Mouse (Mus musculus): Measurements from ENCODE around the gene Chil1. TPM values are rescaled to one million over a fixed set of nuclear protein-coding genes. Genes with fewer than 3 reads are reported as not detected.

Gene Chil1
- total and polyA plus RNA-seq, 2 experiments from 2014 or later: 4.1 to 6.2 TPM

GRCm38 (mm10) chr1:134161399-134161798 lies 20.6 kb upstream of the Chil1 start:
- 84% methylated on average over 6 of the region's 6 CpGs for WGBS
- DNase-seq (ENCODE audit: low spot score) (no peak), ATAC-seq (no peak)
- Histone ChIP-seq H3K27me3 (ENCODE audit: insufficient read depth, low read length) (no peaks in the 10 kb centered on the region), H3K9me3 (ENCODE audit: low read length) (no peaks in the 10 kb centered on the region), H3K4me2 (ENCODE audit: low read depth, low read length) (no peak overlapping the region), H3K4me1 (ENCODE audit: insufficient read depth, low read length) (no peaks in the 10 kb centered on the region), H3K9ac (replicated peaks; ENCODE audit: low read length) (no peak overlapping the region), H3K27ac (no peak overlapping the region), H3K4me3 (ENCODE audit: low read length) (no peak overlapping the region), H3K36me3 (ENCODE audit: insufficient read depth, low read length) (no peaks in the 10 kb centered on the region)
- no peak for TF ChIP-seq CTCF (IDR thresholded peaks at IDR 0.05; ENCODE audit: low read depth)

GRCm38 (mm10) chr1:134162510-134163225 lies 19.3 kb upstream of the Chil1 start:
- Histone ChIP-seq H3K4me2 (ENCODE audit: low read depth, low read length) (no peak overlapping the region), H3K27ac (no peak overlapping the region), H3K9me3 (ENCODE audit: low read length) (no peaks in the 10 kb centered on the region), H3K4me1 (ENCODE audit: insufficient read depth, low read length) (no peaks in the 10 kb centered on the region), H3K9ac (replicated peaks; ENCODE audit: low read length) (no peak overlapping the region), H3K27me3 (ENCODE audit: insufficient read depth, low read length) (no peaks in the 10 kb centered on the region), H3K36me3 (ENCODE audit: insufficient read depth, low read length) (no peaks in the 10 kb centered on the region), H3K4me3 (ENCODE audit: low read length) (no peak overlapping the region)
- ATAC-seq: no peak
- DNase-seq (ENCODE audit: low spot score): no peak
- no peak for TF ChIP-seq CTCF (IDR thresholded peaks at IDR 0.05; ENCODE audit: low read depth)
- whole genome bisulfite sequencing: 85% methylated on average over 6 of the region's 6 CpGs

GRCm38 (mm10) chr1:134163476-134163875 lies 18.5 kb upstream of the Chil1 start:
- no peaks in the 10 kb centered on the region for H3K4me1 ChIP-seq (ENCODE audit: insufficient read depth, low read length)
- no peak overlapping the region for H3K4me2 ChIP-seq (ENCODE audit: low read depth, low read length)
- TF ChIP-seq CTCF (IDR thresholded peaks at IDR 0.05; ENCODE audit: low read depth): no peak
- no peaks in the 10 kb centered on the region for H3K36me3 ChIP-seq (ENCODE audit: insufficient read depth, low read length)
- DNase-seq (ENCODE audit: low spot score) (no peak), ATAC-seq (no peak)
- H3K9ac ChIP-seq (replicated peaks; ENCODE audit: low read length): no peak overlapping the region
- H3K9me3 ChIP-seq (ENCODE audit: low read length): no peaks in the 10 kb centered on the region
- 87% methylated on average over 7 of the region's 7 CpGs for WGBS
- no peaks in the 10 kb centered on the region for H3K27me3 ChIP-seq (ENCODE audit: insufficient read depth, low read length)
- H3K27ac ChIP-seq: no peak overlapping the region
- H3K4me3 ChIP-seq (ENCODE audit: low read length): no peak overlapping the region

GRCm38 (mm10) chr1:134164454-134164853 lies 17.5 kb upstream of the Chil1 start:
- H3K4me3 ChIP-seq (ENCODE audit: low read length): no peak overlapping the region
- no peak for ATAC-seq

GRCm38 (mm10) chr1:134166547-134166946 lies 15.4 kb upstream of the Chil1 start:
- Histone ChIP-seq H3K4me2 (ENCODE audit: low read depth, low read length) (no peak overlapping the region), H3K27me3 (ENCODE audit: insufficient read depth, low read length) (no peaks in the 10 kb centered on the region), H3K27ac (no peak overlapping the region), H3K4me1 (ENCODE audit: insufficient read depth, low read length) (no peaks in the 10 kb centered on the region), H3K9ac (replicated peaks; ENCODE audit: low read length) (no peak overlapping the region), H3K4me3 (ENCODE audit: low read length) (no peak overlapping the region), H3K36me3 (ENCODE audit: insufficient read depth, low read length) (no peaks in the 10 kb centered on the region), H3K9me3 (ENCODE audit: low read length) (no peaks in the 10 kb centered on the region)
- 91% methylated on average over 3 of the region's 3 CpGs for WGBS
- ATAC-seq (no peak), DNase-seq (ENCODE audit: low spot score) (no peak)
- TF ChIP-seq CTCF (IDR thresholded peaks at IDR 0.05; ENCODE audit: low read depth): no peak

More at GRCm38 (mm10) chr1:134164454-134164853, 17.5 kb upstream of the Chil1 start:
- no peak overlapping the region for H3K27ac ChIP-seq
- H3K36me3 ChIP-seq (ENCODE audit: insufficient read depth, low read length): no peaks in the 10 kb centered on the region
- DNase-seq (ENCODE audit: low spot score): no peak
- no peak overlapping the region for H3K4me2 ChIP-seq (ENCODE audit: low read depth, low read length)
- H3K27me3 ChIP-seq (ENCODE audit: insufficient read depth, low read length): no peaks in the 10 kb centered on the region
- WGBS: 65% methylated on average over 4 of the region's 4 CpGs
- H3K9me3 ChIP-seq (ENCODE audit: low read length): no peaks in the 10 kb centered on the region
- H3K4me1 ChIP-seq (ENCODE audit: insufficient read depth, low read length): no peaks in the 10 kb centered on the region
- no peak for TF ChIP-seq CTCF (IDR thresholded peaks at IDR 0.05; ENCODE audit: low read depth)
- no peak overlapping the region for H3K9ac ChIP-seq (replicated peaks; ENCODE audit: low read length)

GRCm38 (mm10) chr1:134167416-134168305 lies 14.3 kb upstream of the Chil1 start:
- no peaks in the 10 kb centered on the region for H3K4me1 ChIP-seq (ENCODE audit: insufficient read depth, low read length)
- no peak for DNase-seq (ENCODE audit: low spot score)

More at GRCm38 (mm10) chr1:134167416-134168305, 14.3 kb upstream of the Chil1 start:
- no peaks in the 10 kb centered on the region for H3K9me3 ChIP-seq (ENCODE audit: low read length)
- H3K36me3 ChIP-seq (ENCODE audit: insufficient read depth, low read length): no peaks in the 10 kb centered on the region
- no peak overlapping the region for H3K9ac ChIP-seq (replicated peaks; ENCODE audit: low read length)
- no peaks in the 10 kb centered on the region for H3K27me3 ChIP-seq (ENCODE audit: insufficient read depth, low read length)
- H3K4me2 ChIP-seq (ENCODE audit: low read depth, low read length): no peak overlapping the region
- 54% methylated on average over 14 of the region's 14 CpGs for WGBS
- ATAC-seq: no peak
- H3K4me3 ChIP-seq (ENCODE audit: low read length): no peak overlapping the region
- no peak for TF ChIP-seq CTCF (IDR thresholded peaks at IDR 0.05; ENCODE audit: low read depth)
- no peak overlapping the region for H3K27ac ChIP-seq
